Mouse (Mus musculus): ENCODE data around the gene Cenpp. TPM values are rescaled to one million over a fixed set of nuclear protein-coding genes. Genes with fewer than 3 reads are reported as not detected.
"Not testable (repeated sequence)": the region's sequence is repeated elsewhere in the genome, so short reads cannot be mapped to it uniquely, and the experiment has no call there.

Gene Cenpp
- polyA plus RNA-seq, 1 experiment from 2014 or later: 34.0 TPM

DNA sequence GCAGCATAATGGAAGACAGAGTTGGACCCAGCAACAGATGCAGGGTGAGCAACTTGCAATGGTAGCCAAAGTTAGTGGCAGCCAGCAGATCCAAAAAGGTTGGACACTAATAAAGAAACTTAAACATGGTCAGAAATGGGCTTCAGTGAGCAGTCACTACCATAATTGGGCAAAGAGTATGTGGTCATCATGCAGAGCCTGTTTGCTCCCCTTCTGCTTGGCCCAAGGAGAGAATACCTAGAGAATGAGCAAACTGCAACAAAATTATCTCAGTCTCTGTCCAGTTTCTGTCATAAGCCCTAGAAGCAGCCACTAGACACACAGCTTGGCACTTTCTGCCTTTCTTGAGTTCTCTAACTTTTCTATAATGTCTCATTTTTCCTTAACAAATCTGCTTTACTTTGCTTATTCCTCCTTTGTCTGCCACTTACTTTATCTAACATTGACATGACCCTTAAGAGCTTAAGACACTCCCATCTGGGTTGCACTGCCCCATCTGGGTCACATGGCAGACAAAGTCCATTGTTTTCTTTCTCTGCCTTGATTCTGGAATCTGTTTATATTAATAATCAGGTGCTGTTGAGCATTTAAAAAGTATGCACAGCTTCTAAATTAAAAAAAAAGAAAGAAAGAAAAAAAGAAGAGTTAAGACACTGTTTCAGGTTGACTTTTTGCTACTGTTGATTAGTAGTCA, 8.8 kb downstream of the Cenpp start:
- Histone ChIP-seq H3K36me3 (0 out of 2 replicates have a peak, but pooled peaks cover 8% of the 10 kb centered on the region), H3K4me1 (no peaks in the 10 kb centered on the region), H3K9me3 (replicated peaks) (no peaks in the 10 kb centered on the region), H3K27me3 (ENCODE audit: low read depth, poor library complexity, severe bottlenecking) (no peaks in the 10 kb centered on the region), H3K27ac (no peak overlapping the region), H3K4me3 (no peak overlapping the region)
- no peak for DNase-seq (ENCODE audit: low spot score)

DNA sequence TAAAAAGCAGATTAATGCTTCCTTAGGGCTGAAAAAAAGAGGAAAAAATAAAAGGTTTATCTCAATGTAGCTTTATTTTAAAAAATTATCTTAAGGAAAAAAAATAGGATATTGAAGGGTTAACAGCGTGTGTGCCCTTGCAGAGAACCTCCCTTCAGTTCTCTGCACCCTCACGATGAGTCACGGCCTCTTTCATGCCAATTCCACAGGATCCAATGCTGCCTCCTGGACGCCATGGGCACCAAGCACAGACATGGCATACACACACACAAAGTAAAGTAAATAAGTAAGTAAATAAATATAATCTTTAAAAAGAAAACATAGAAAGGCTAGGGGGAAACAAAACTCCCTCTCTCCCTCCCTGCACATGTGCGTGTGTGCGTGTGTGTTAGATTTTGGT, 9.9 kb downstream of the Cenpp start:
- Histone ChIP-seq H3K27me3 (ENCODE audit: low read depth, poor library complexity, severe bottlenecking) (no peaks in the 10 kb centered on the region), H3K4me3 (no peak overlapping the region), H3K27ac (no peak overlapping the region), H3K4me1 (no peaks in the 10 kb centered on the region), H3K36me3 (0 out of 2 replicates have a peak, but pooled peaks cover 10% of the 10 kb centered on the region), H3K9me3 (replicated peaks) (no peaks in the 10 kb centered on the region)
- DNase-seq (ENCODE audit: low spot score): no peak
- WGBS: 86% methylated on average over 6 of the region's 6 CpGs

DNA sequence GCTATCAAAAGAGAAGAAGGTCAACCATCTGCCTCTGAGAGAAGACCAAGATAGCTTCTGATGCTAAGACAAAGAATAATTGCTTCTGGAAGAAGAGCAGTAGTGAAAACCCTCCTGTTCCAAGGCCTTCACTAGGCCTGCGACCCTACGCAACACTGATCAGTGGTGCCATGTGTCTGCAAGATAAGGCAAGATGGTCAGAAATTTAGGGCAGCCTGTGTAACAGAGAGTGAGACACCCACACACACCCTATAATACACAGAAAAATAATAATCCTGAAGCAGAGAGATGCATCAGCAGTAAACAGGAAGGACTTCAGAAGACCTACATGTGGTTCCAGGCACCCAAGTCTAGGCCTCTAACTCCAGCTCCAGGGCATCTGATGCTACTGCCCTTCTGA, 12.6 kb downstream of the Cenpp start:
- H3K9me3 ChIP-seq (replicated peaks): no peaks in the 10 kb centered on the region
- no peaks in the 10 kb centered on the region for H3K4me1 ChIP-seq
- no peak overlapping the region for H3K4me3 ChIP-seq
- H3K36me3 ChIP-seq: peaks cover 15% of the 10 kb centered on the region
- 94% methylated on average over 2 of the region's 2 CpGs for WGBS
- no peaks in the 10 kb centered on the region for H3K27me3 ChIP-seq (ENCODE audit: low read depth, poor library complexity, severe bottlenecking)
- H3K27ac ChIP-seq: no peak overlapping the region
- no peak for DNase-seq (ENCODE audit: low spot score)

DNA sequence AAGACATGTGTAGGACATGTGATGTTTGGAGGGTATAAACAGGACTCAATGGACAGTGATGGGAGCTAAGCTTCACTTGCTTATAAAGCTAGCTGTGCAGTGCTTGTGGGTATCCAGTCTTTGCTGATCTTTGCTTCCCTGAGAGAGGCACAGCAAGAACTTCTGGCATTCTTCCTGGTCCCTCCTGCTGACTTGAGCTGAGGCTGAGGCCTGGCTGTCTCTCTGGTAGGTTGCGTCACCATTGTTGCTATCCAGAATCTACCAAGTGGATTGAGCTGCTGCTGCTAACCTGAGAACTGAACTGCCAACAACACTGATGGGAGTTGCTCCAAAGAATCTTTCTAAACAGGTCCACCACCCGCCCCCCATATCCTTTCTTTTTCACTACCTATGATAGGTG, 23.5 kb downstream of the Cenpp start:
- H3K4me1 ChIP-seq: no peaks in the 10 kb centered on the region
- no peak for DNase-seq (ENCODE audit: low spot score)
- H3K36me3 ChIP-seq: peaks cover 3% of the 10 kb centered on the region; the same call in 1 of the 2 replicates
- 91% methylated on average over 2 of the region's 2 CpGs for WGBS
- H3K27ac ChIP-seq: no peak overlapping the region
- no peaks in the 10 kb centered on the region for H3K27me3 ChIP-seq (ENCODE audit: low read depth, poor library complexity, severe bottlenecking)
- no peak overlapping the region for H3K4me3 ChIP-seq
- no peaks in the 10 kb centered on the region for H3K9me3 ChIP-seq (replicated peaks)

DNA sequence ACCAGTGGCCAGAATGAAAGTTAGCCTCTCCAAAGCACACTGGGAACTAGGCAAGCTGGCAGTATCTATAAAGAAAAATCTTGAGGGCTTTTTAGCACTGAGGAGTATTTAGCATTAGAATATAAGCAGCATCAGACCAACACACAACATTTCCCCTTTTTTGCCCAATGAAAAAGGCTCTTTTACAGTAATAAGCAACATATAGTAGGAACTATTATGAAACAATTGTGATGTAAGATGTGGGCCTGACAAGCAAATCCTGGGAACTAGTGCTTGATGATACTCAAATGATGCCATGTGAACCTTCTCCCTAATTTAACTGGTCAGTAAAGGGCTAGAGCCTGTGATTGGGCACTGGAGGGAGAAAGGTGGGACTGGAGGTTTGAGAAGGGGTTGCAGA, 24.4 kb downstream of the Cenpp start:
- Histone ChIP-seq H3K27ac (no peak overlapping the region), H3K27me3 (ENCODE audit: low read depth, poor library complexity, severe bottlenecking) (no peaks in the 10 kb centered on the region), H3K9me3 (replicated peaks) (no peaks in the 10 kb centered on the region), H3K4me1 (no peaks in the 10 kb centered on the region), H3K4me3 (no peak overlapping the region), H3K36me3 (peaks cover 3% of the 10 kb centered on the region; the same call in 1 of the 2 replicates)
- no peak for DNase-seq (ENCODE audit: low spot score)

DNA sequence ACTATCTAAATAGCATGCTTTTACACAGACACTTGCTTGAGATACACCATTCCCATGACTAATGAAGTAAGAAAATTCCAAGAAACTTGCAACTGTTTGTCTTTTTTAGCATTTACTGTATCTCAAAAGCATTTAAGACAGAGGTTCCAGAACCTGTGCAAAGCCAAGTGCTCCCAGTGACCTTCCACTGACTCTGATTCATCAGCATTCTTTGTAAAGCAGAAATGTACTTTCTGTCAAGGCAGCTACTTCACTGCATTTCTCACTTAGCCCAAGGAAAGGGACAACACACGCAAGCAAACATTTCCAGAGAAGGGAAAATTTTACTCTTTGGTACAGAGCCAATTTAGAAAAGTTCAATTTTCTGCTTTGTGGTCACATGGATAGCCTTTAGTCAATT, 29.4 kb downstream of the Cenpp start:
- DNase-seq (ENCODE audit: low spot score): no peak
- no peak overlapping the region for H3K4me3 ChIP-seq
- 95% methylated on average over 1 of the region's 1 CpGs for WGBS
- no peaks in the 10 kb centered on the region for H3K27me3 ChIP-seq (ENCODE audit: low read depth, poor library complexity, severe bottlenecking)
- no peaks in the 10 kb centered on the region for H3K9me3 ChIP-seq (replicated peaks)
- H3K36me3 ChIP-seq: no peaks in the 10 kb centered on the region
- no peaks in the 10 kb centered on the region for H3K4me1 ChIP-seq
- H3K27ac ChIP-seq: no peak overlapping the region

DNA sequence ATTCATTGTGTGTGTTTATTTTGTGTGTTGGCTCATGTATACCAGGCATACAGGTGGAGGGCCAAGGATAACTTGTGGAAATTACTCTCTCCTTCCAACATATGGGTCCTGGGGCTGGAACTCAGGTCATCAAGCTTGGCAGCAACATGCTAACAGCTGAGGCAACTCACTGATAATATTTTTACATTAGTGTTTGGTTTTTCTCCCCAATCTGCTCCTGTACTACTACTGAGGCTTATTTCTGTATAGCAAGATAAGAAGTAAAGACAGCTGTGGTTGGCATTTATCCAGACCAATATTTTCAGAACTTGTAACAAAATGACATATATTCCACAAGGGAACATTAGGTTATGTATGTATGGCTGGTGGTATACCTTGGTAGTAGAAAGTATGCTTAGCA, 34.2 kb downstream of the Cenpp start:
- no peaks in the 10 kb centered on the region for H3K9me3 ChIP-seq (replicated peaks)
- no peak overlapping the region for H3K27ac ChIP-seq
- H3K27me3 ChIP-seq (ENCODE audit: low read depth, poor library complexity, severe bottlenecking): no peaks in the 10 kb centered on the region
- H3K4me3 ChIP-seq: no peak overlapping the region
- H3K36me3 ChIP-seq: no peaks in the 10 kb centered on the region
- no peak for DNase-seq (ENCODE audit: low spot score)
- no peaks in the 10 kb centered on the region for H3K4me1 ChIP-seq

DNA sequence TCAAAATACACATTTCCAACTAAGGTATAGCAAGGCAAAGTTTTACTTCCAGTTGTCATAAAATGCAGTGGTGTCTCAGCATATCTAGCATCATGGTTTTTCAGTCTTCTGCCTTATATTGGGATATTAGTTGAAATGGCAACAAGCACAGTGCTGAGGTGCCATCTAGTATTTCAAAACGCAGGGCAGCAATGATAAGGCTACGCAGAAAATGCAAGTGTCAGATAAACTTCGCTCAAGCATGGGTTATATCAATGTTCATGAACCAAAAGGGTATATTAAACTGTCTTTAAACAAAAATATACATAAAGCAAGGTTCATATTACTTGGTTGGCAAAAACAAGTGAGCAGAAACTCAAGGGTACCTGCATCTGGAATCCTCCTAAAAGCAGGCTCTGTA, 35.6 kb downstream of the Cenpp start:
- no peaks in the 10 kb centered on the region for H3K36me3 ChIP-seq
- WGBS: 91% methylated on average over 3 of the region's 3 CpGs
- no peak for DNase-seq (ENCODE audit: low spot score)
- no peak overlapping the region for H3K27ac ChIP-seq
- H3K4me3 ChIP-seq: no peak overlapping the region
- no peaks in the 10 kb centered on the region for H3K4me1 ChIP-seq
- no peaks in the 10 kb centered on the region for H3K27me3 ChIP-seq (ENCODE audit: low read depth, poor library complexity, severe bottlenecking)
- H3K9me3 ChIP-seq (replicated peaks): no peaks in the 10 kb centered on the region

DNA sequence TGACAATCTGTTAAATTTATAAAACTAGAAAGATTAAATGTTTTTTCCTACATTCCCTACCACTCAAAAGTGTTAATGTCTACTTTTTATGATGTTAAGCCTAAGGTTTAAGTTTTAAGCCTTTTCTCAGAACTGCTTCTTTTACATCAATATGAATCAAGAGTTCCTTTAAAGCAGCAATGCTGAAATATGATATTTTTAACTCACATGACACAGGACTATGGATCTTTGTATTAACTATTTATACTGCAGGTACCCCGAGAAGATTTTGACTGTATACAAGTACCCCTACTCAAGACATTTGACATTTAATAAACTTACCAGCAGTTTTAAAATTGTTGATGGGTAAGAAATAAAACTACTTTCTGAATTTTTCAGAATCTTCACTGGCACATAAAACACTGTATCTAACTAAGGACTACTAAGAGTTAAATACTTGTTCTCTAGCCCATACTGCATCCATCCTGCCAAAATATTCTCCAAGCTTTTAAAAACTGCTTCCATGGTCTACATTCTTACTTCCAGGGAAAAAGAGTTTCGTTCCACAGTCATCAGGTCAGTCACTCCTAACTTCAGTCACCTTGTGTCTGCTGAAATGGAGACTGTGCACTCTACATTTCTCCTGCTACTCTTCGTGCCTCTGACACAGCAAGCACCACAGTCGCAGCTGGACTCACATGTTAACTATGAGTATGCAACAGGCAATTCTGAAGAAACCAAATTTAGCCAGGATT, 43.8 kb downstream of the Cenpp start:
- Histone ChIP-seq H3K27me3 (ENCODE audit: low read depth, poor library complexity, severe bottlenecking) (no peaks in the 10 kb centered on the region), H3K36me3 (no peaks in the 10 kb centered on the region), H3K4me3 (no peak overlapping the region), H3K27ac (no peak overlapping the region), H3K9me3 (replicated peaks) (no peaks in the 10 kb centered on the region), H3K4me1 (no peaks in the 10 kb centered on the region)
- WGBS: 88% methylated on average over 4 of the region's 4 CpGs
- no peak for DNase-seq (ENCODE audit: low spot score)

DNA sequence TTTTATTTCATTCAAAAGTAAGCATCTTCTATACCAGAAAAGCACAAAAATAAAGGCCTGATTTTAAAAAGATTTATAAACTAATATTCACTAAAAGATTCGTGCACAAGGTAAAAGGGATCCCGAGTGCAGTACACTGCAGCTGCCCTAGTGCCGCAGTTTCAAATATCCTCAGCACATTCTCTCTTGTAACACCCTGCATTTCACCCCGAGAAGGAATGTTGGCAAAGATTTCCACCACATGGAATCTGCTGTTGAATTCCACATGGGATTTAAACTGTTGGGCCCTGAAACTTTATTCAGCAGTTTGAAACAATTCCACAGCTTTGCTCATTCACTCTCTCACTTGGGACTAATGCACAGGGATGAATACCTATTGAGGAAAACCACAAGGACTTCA, 44.9 kb downstream of the Cenpp start, which contains the start of gene Ogn:
TSS of gene Ogn (plus strand) at position 333 of the 400 bp plus-strand sequence.
- Histone ChIP-seq H3K4me3 (no peak within 1 kb of the TSS), H3K9me3 (replicated peaks) (no peaks in the 10 kb centered on the region), H3K27me3 (ENCODE audit: low read depth, poor library complexity, severe bottlenecking) (no peaks in the 10 kb centered on the region), H3K27ac (no peak within 1 kb of the TSS), H3K36me3 (no peaks in the 10 kb centered on the region), H3K4me1 (no peaks in the 10 kb centered on the region)
- DNase-seq (ENCODE audit: low spot score): no peak
- 93% methylated on average over 4 of the region's 4 CpGs for WGBS

DNA sequence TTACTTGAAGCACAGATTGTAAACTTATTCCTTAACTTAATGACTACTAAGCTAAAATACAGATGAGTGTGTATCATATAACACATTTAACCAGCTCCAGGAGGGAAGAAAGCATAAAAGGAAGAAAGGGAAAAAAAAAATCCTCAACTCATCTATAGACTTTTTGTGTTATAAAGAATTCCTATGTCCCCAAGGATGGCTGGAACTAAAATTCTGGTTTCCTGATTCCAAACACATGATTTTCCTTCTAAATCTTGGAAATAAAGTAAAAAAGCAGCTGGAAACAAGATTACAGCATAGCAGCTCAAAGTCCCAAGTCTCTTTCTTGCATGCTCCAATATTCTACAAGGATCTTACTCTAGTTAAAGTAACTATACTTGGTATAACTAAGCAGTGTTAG, 49.0 kb downstream of the Cenpp start:
- no peak for DNase-seq (ENCODE audit: low spot score)
- Histone ChIP-seq H3K27me3 (ENCODE audit: low read depth, poor library complexity, severe bottlenecking) (no peaks in the 10 kb centered on the region), H3K4me3 (no peak overlapping the region), H3K27ac (no peak overlapping the region), H3K4me1 (no peaks in the 10 kb centered on the region), H3K36me3 (0 out of 2 replicates have a peak, but pooled peaks cover 4% of the 10 kb centered on the region), H3K9me3 (replicated peaks) (no peaks in the 10 kb centered on the region)

DNA sequence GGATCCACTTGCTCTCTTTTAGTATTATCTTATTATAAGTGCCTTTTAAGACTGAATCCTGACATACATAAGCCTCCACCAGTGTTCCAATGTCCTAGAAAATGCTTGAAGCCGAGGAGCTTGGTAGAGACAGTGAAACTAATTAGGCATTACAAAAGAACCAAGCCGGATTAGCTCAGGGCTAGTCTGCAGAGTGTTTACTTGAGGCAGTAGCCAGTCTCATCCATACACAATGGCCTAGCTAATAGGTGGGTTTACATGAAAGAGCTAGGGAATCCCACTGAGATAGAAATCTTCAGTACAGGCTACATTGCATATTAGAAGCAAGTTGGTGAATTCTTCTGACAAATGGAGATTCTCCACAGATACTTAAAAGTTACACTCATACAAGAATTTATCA, 50.0 kb downstream of the Cenpp start:
- DNase-seq (ENCODE audit: low spot score); H3K4me1 ChIP-seq; H3K27ac ChIP-seq; H3K9me3 ChIP-seq (replicated peaks); H3K4me3 ChIP-seq; H3K27me3 ChIP-seq (ENCODE audit: low read depth, poor library complexity, severe bottlenecking); H3K36me3 ChIP-seq: not testable (repeated sequence)
- 87% methylated on average over 2 of the region's 2 CpGs for WGBS

DNA sequence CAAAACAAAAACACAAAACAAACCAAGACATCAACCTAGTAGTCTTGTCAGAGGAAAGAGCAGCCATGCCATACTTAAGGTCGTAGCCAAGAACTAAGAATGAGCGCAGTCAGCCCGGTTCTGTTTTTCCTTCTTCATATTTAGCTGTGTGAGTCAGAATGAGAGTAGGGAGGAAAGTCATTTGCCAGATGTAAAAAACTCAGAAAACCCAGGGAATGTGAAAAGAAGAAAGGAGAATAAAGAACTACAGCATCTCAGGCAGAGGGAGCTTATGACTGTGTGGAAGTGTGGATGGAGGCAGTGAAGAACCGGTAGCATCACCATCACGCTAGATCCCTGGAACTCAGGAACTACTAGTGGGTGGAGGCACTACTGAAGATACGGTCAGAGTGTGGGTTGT, 66.5 kb downstream of the Cenpp start:
- H3K27ac ChIP-seq: no peak overlapping the region
- no peak for DNase-seq (ENCODE audit: low spot score)
- H3K4me3 ChIP-seq: no peak overlapping the region
- WGBS: 96% methylated on average over 6 of the region's 6 CpGs
- H3K4me1 ChIP-seq: peaks cover 10% of the 10 kb centered on the region; the same call in 1 of the 2 replicates
- H3K9me3 ChIP-seq (replicated peaks): no peaks in the 10 kb centered on the region
- H3K36me3 ChIP-seq: no peaks in the 10 kb centered on the region
- H3K27me3 ChIP-seq (ENCODE audit: low read depth, poor library complexity, severe bottlenecking): no peaks in the 10 kb centered on the region

Data from limb, embryonic 10.5 days (tissue).